ENCODE assay signal across 13 mouse cellular contexts in the genomic region with DNA sequence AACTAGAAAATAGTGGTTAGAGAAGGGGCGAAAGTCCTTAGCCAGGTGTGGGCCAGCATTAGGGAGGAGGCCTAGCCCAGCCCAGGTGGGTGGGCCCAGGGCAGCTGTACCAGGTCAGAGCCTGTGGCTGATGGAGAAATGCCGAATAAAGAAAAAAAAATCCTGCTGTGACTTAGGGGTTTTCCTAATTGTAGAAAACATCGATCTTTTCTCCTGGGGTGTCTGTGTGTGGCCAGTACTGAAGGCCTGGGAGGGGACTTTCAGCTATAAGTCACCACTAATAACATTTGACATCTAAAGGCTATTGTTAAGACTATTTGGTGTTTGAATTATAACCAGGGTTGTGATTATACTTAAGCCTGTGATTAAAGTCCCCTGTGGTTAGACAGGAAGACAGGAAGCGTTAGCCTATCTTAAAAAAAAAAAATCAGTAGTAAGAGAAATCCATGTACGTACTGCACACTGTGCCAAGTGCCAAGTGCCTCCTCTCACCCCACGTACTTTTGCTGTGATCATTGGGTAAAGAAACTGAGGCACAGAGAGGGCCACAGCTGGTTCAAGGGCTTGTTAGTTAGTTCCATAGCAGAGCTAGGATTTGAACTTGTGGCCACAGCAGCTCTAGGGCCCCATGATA. TPM values are rescaled to one million over a fixed set of nuclear protein-coding genes. Genes with fewer than 3 reads are reported as not detected.
DNase-seq lines count a peak whose midpoint lies in the region; ATAC-seq and TF ChIP-seq lines count a peak whose summit lies in the region.
"Had no signal": no experiment of that assay in that cellular context is flagged by ENCODE, and none has a peak within 500 bp of the region (broad histone marks: within the 10 kb centered on the region; RNA-seq: fewer than 3 reads in every experiment).

No protein-coding gene starts in this region.

- no peaks in the 10 kb centered on the region for H3K9me3 ChIP-seq in heart, postnatal 0 days (replicated peaks; ENCODE audit: control insufficient read depth, low read length)
- no peaks in the 10 kb centered on the region for H3K9me3 ChIP-seq in heart, embryonic 11.5 days (replicated peaks; ENCODE audit: control insufficient read depth, low read length)
- H3K9me3 ChIP-seq in forebrain, postnatal 0 days (ENCODE audit: low read length) = no peaks in the 10 kb centered on the region
- no peaks in the 10 kb centered on the region for H3K9me3 ChIP-seq in liver, postnatal 0 days (ENCODE audit: low read length)
- H3K9me3 ChIP-seq: embryonic facial prominence, embryonic 15.5 days had no signal

- TF ChIP-seq CTCF in heart, postnatal 0 days (IDR thresholded peaks at IDR 0.05; ENCODE audit: low read depth) = no peak
- TF ChIP-seq CTCF in forebrain, postnatal 0 days (IDR thresholded peaks at IDR 0.05; ENCODE audit: low read depth) = no peak
- no peak for TF ChIP-seq CTCF in liver, postnatal 0 days (IDR thresholded peaks at IDR 0.05; ENCODE audit: low read depth)

- no peak overlapping the region for H3K27ac ChIP-seq in heart, postnatal 0 days (ENCODE audit: low read depth)
- no peak overlapping the region for H3K27ac ChIP-seq in heart, embryonic 11.5 days (ENCODE audit: low read depth, low read length)
- H3K27ac ChIP-seq in forebrain, postnatal 0 days (ENCODE audit: low read depth, low read length) = no peak overlapping the region
- H3K27ac ChIP-seq in liver, postnatal 0 days (ENCODE audit: low read depth) = peak overlapping the region; percentile 57
- H3K27ac ChIP-seq: embryonic facial prominence, embryonic 15.5 days had no signal

- no peaks in the 10 kb centered on the region for H3K27me3 ChIP-seq in heart, postnatal 0 days (ENCODE audit: control insufficient read depth, insufficient read depth, low read length)
- no peaks in the 10 kb centered on the region for H3K27me3 ChIP-seq in heart, embryonic 11.5 days (ENCODE audit: control insufficient read depth, insufficient read depth, low read length)
- no peaks in the 10 kb centered on the region for H3K27me3 ChIP-seq in forebrain, postnatal 0 days (ENCODE audit: insufficient read depth, low read length)
- H3K27me3 ChIP-seq in liver, postnatal 0 days (ENCODE audit: insufficient read depth, low read length) = no peaks in the 10 kb centered on the region
- H3K27me3 ChIP-seq: embryonic facial prominence, embryonic 15.5 days had no signal

- H3K4me1 ChIP-seq in heart, postnatal 0 days (ENCODE audit: control insufficient read depth, insufficient read depth) = peaks cover 57% of the 10 kb centered on the region
- H3K4me1 ChIP-seq in heart, embryonic 11.5 days (ENCODE audit: control insufficient read depth, insufficient read depth, low read length) = peaks cover 58% of the 10 kb centered on the region
- peaks cover 36% of the 10 kb centered on the region for H3K4me1 ChIP-seq in forebrain, postnatal 0 days (ENCODE audit: insufficient read depth)
- peaks cover 72% of the 10 kb centered on the region for H3K4me1 ChIP-seq in liver, postnatal 0 days (ENCODE audit: insufficient read depth)

- peak overlapping the region; percentile 2; the same call in 1 of the 2 replicates for H3K4me2 ChIP-seq in heart, postnatal 0 days (ENCODE audit: low read depth, low read length)
- H3K4me2 ChIP-seq in heart, embryonic 11.5 days = no peak overlapping the region
- peak overlapping the region; percentile 90 for H3K4me2 ChIP-seq in forebrain, postnatal 0 days (ENCODE audit: low read depth)
- peak overlapping the region; percentile 99 for H3K4me2 ChIP-seq in liver, postnatal 0 days (ENCODE audit: low read depth, low read length)
- H3K4me2 ChIP-seq: embryonic facial prominence, embryonic 15.5 days had no signal

- TF ChIP-seq EP300 in heart, postnatal 0 days (IDR thresholded peaks at IDR 0.05; ENCODE audit: low read depth) = no peak
- TF ChIP-seq EP300 in liver, postnatal 0 days (IDR thresholded peaks at IDR 0.05; ENCODE audit: low read depth) = no peak

- no peak for DNase-seq in heart, postnatal 0 days (ENCODE audit: low spot score)
- peak; percentile 48 for DNase-seq in CD4-positive, CD25-positive, alpha-beta regulatory T cell, adult 2 months (ENCODE audit: low read depth, low spot score)
- no peak for DNase-seq in forebrain, postnatal 0 days
- no peak for DNase-seq in liver, postnatal 0 days
- DNase-seq in left cerebral cortex, adult 18-20 months (ENCODE audit: low spot score in 2 of 2) = no peak
- DNase-seq in T-cell, adult 2 months (ENCODE audit: low spot score) = no peak
- no peak for DNase-seq in lung, postnatal 14 days
- DNase-seq: cerebellum, adult 18-20 months; kidney, adult 11 months; lung, postnatal 36 days; right cerebral cortex, postnatal 25 days had no signal

- H3K36me3 ChIP-seq in heart, postnatal 0 days (replicated peaks; ENCODE audit: control insufficient read depth, insufficient read depth, low read length) = no peaks in the 10 kb centered on the region
- no peaks in the 10 kb centered on the region for H3K36me3 ChIP-seq in heart, embryonic 11.5 days (ENCODE audit: control insufficient read depth, insufficient read depth, low read length)
- no peaks in the 10 kb centered on the region for H3K36me3 ChIP-seq in forebrain, postnatal 0 days (ENCODE audit: insufficient read depth)
- peaks cover 5% of the 10 kb centered on the region; the same call in 1 of the 2 replicates for H3K36me3 ChIP-seq in liver, postnatal 0 days (replicated peaks; ENCODE audit: insufficient read depth, low read length)
- H3K36me3 ChIP-seq: embryonic facial prominence, embryonic 15.5 days had no signal

- H3K9ac ChIP-seq in heart, postnatal 0 days (replicated peaks; ENCODE audit: low read depth, low read length) = no peak overlapping the region
- no peak overlapping the region for H3K9ac ChIP-seq in heart, embryonic 11.5 days (ENCODE audit: low read depth, low read length)
- peak overlapping the region; percentile 18; the same call in 1 of the 2 replicates for H3K9ac ChIP-seq in forebrain, postnatal 0 days
- peak overlapping the region; percentile 41; the same call in 1 of the 2 replicates for H3K9ac ChIP-seq in liver, postnatal 0 days (replicated peaks)
- H3K9ac ChIP-seq: embryonic facial prominence, embryonic 15.5 days had no signal

- ATAC-seq in heart, postnatal 0 days (ENCODE audit: insufficient read depth, low read depth) = no peak
- no peak for ATAC-seq in heart, embryonic 11.5 days (replicated peaks; ENCODE audit: insufficient number of reproducible peaks, low FRiP score, low TSS enrichment)
- ATAC-seq in forebrain, postnatal 0 days = no peak
- ATAC-seq in liver, postnatal 0 days = no peak

- 55% methylated on average over 6 of the region's 6 CpGs for whole genome bisulfite sequencing in heart, postnatal 0 days
- 73% methylated on average over 6 of the region's 6 CpGs for WGBS in heart, embryonic 11.5 days (ENCODE audit: insufficient replicate concordance)
- 56% methylated on average over 6 of the region's 6 CpGs for WGBS in forebrain, postnatal 0 days
- WGBS in liver, postnatal 0 days (ENCODE audit: insufficient replicate concordance) = 57% methylated on average over 6 of the region's 6 CpGs

- no peak overlapping the region for H3K4me3 ChIP-seq in heart, postnatal 0 days (ENCODE audit: low read depth, low read length)
- H3K4me3 ChIP-seq in heart, embryonic 11.5 days (ENCODE audit: low read depth, low read length) = no peak overlapping the region
- H3K4me3 ChIP-seq in forebrain, postnatal 0 days (ENCODE audit: low read depth, low read length) = no peak overlapping the region
- H3K4me3 ChIP-seq in liver, postnatal 0 days (ENCODE audit: low read depth, low read length) = no peak overlapping the region
- H3K4me3 ChIP-seq: embryonic facial prominence, embryonic 15.5 days had no signal

RNA-seq across cellular contexts. Expression of a gene that starts 4.5 kb away (rescaled TPM):
- total RNA-seq in heart, postnatal 0 days (2014; rRNA removed; ENCODE audit: low replicate concordance) = 31.8 and 35.0 TPM in 2 replicates
- polyA plus RNA-seq in heart, postnatal 0 days (2015; fragmentation: Nextera tagmentation; extraction: Ambion mirVana) = 15.4 and 16.2 TPM in 2 replicates
- polyA plus RNA-seq in heart, embryonic 11.5 days (2014; fragmentation: Nextera tagmentation; extraction: Ambion mirVana) = 4.9 and 6.5 TPM in 2 replicates
- total RNA-seq in forebrain, postnatal 0 days (2014; rRNA removed) = 54.5 and 57.0 TPM in 2 replicates
- polyA plus RNA-seq in forebrain, postnatal 0 days (2015; fragmentation: Nextera tagmentation; extraction: Ambion mirVana) = 24.8 and 28.8 TPM in 2 replicates
- polyA plus RNA-seq in liver, postnatal 0 days (2015; fragmentation: Nextera tagmentation; extraction: Ambion mirVana) = 3.2 and 3.7 TPM in 2 replicates
- 10 to 100 TPM; 44.2 to 49.4 TPM for total RNA-seq in left cerebral cortex, adult 18-20 months (2021)

RNA-seq across cellular contexts. Expression of a gene that starts 28.4 kb away (rescaled TPM):
- 17.4 and 18.0 TPM in 2 replicates for total RNA-seq in heart, postnatal 0 days (2014; rRNA removed; ENCODE audit: low replicate concordance)
- polyA plus RNA-seq in heart, postnatal 0 days (2015; fragmentation: Nextera tagmentation; extraction: Ambion mirVana) = 0.80 and 0.97 TPM in 2 replicates
- 2.1 and 2.2 TPM in 2 replicates for polyA plus RNA-seq in heart, embryonic 11.5 days (2014; fragmentation: Nextera tagmentation; extraction: Ambion mirVana)
- total RNA-seq in forebrain, postnatal 0 days (2014; rRNA removed) = 6.5 and 13.0 TPM in 2 replicates
- polyA plus RNA-seq in forebrain, postnatal 0 days (2015; fragmentation: Nextera tagmentation; extraction: Ambion mirVana) = 0.62 and 0.97 TPM in 2 replicates
- 0.09 and 0.11 TPM in 2 replicates for polyA plus RNA-seq in liver, postnatal 0 days (2015; fragmentation: Nextera tagmentation; extraction: Ambion mirVana)
- 1 to 10 TPM; 4.3 to 5.3 TPM for total RNA-seq in left cerebral cortex, adult 18-20 months (2021)

Comparison
In these comparisons a context has a peak if more than half of its experiments do, and no peak if none do; other contexts are left out.
1. H3K9ac ChIP-seq: peak in forebrain, postnatal 0 days (single experiment) and liver, postnatal 0 days (single experiment); none in heart, postnatal 0 days (single experiment) and heart, embryonic 11.5 days (single experiment).